Mouse (Mus musculus): Measurements from ENCODE around the gene Mtmr11.

GRCm38 (mm10) chr3:96170976-96171545 is 9.3 kb downstream of the Mtmr11 start:
- no peak for TF ChIP-seq CTCF (IDR thresholded peaks at IDR 0.05; ENCODE audit: low read depth)
- TF ChIP-seq EP300 (IDR thresholded peaks at IDR 0.05; ENCODE audit: low read depth) = no peak

All from liver, embryonic 14.5 days (tissue).